Mouse (Mus musculus) left cerebral cortex, adult 11 months (tissue): ENCODE measurements at regions not wholly inside any gene's neighbourhood (a gene's known extent, or its start where the extent isn't known, plus 50 kb on each side); places are given as distances from the start of the nearest gene placed in this dataset.

Experiments used
- DNase-seq: peaks from one replicate; pipeline ENCODE4 v3.0.0; 2022; ENCODE audit warnings: low spot score

GRCm38 (mm10) chr2:116942321-116942791 is 63.9 kb downstream of the Tmco5 start:
- DNase-seq: no peak

- no peak for DNase-seq
Measured at GRCm38 (mm10) chr2:116948538-116948937, 70.0 kb downstream of the Tmco5 start.

GRCm38 (mm10) chr2:116949741-116950140 is 71.2 kb downstream of the Tmco5 start:
- no peak for DNase-seq

- no peak for DNase-seq
Measured at GRCm38 (mm10) chr2:116950154-116950553, 71.7 kb downstream of the Tmco5 start.

- DNase-seq: no peak
Measured at GRCm38 (mm10) chr2:116951481-116951880, 73.0 kb downstream of the Tmco5 start.

- no peak for DNase-seq
Measured at GRCm38 (mm10) chr2:116954280-116954679, 75.8 kb downstream of the Tmco5 start.

- no peak for DNase-seq
Measured at GRCm38 (mm10) chr2:116954896-116955295, 76.4 kb downstream of the Tmco5 start.

- no peak for DNase-seq
Measured at GRCm38 (mm10) chr2:116963116-116963873, 84.8 kb downstream of the Tmco5 start.

GRCm38 (mm10) chr2:116966266-116966665 is 87.8 kb downstream of the Tmco5 start:
- no peak for DNase-seq

GRCm38 (mm10) chr2:116971666-116972613 is 93.4 kb downstream of the Tmco5 start:
- DNase-seq: no peak

- no peak for DNase-seq
Measured at GRCm38 (mm10) chr2:116972614-116972985, 94.1 kb downstream of the Tmco5 start.

GRCm38 (mm10) chr2:116973441-116973840 is 95.0 kb downstream of the Tmco5 start:
- no peak for DNase-seq

- no peak for DNase-seq
Measured at GRCm38 (mm10) chr2:116974152-116974551, 95.7 kb downstream of the Tmco5 start.

- no peak for DNase-seq
Measured at GRCm38 (mm10) chr2:116974569-116975060, 96.1 kb downstream of the Tmco5 start.

GRCm38 (mm10) chr2:116975091-116975600 is 96.7 kb downstream of the Tmco5 start:
- peak; percentile 49 for DNase-seq

GRCm38 (mm10) chr2:116975601-116976431 is 97.3 kb downstream of the Tmco5 start:
- DNase-seq: peak; percentile 84

GRCm38 (mm10) chr2:116976432-116976750 is 97.9 kb downstream of the Tmco5 start:
- no peak for DNase-seq

GRCm38 (mm10) chr2:116976951-116977503 is 98.5 kb downstream of the Tmco5 start:
- no peak for DNase-seq

GRCm38 (mm10) chr2:116977771-116978600 is 99.5 kb downstream of the Tmco5 start:
- DNase-seq: no peak

GRCm38 (mm10) chr2:116978809-116979208 is 100.3 kb downstream of the Tmco5 start:
- DNase-seq: no peak
